Mouse (Mus musculus) embryonic stem cell, embryonic (primary cell): ENCODE results near the gene Dmpk.

Experiments
- CTCF ChIA-PET, 4 experiments: fragments of 300-600 bp in 2 of 4; fragments of 350-600 bp in 2 of 4; sonication (Branson Sonifier 250); formaldehyde crosslinking; loops; one replicate each; lab custom pipeline; 2022; ENCODE audit warnings: inconsistent platforms in 2 of 4; lab: Charles Lee
- POLR2A ChIA-PET, 4 experiments: fragments of 300-600 bp in 2 of 4; fragments of 350-600 bp in 2 of 4; sonication (Branson Sonifier 250); formaldehyde crosslinking; loops; one replicate each; lab custom pipeline; 2022; ENCODE audit warnings: antibody characterized with exemption in 4 of 4, inconsistent platforms in 1 of 4; lab: Charles Lee

The Dmpk gene

GRCm38 (mm10) chr7:19096421-19096976 lies 12.8 kb downstream of the Dmpk start:
- CTCF ChIA-PET = interaction anchor here in 2 of 4 experiments (0.9 to 15.2 kb wide), 4 partner anchors 18 to 43 kb away, joined by 3 to 356 read pairs (median 4); partner anchors contain the start of gene Dmwd (in 1 of the 2)
- POLR2A ChIA-PET = interaction anchor here in 3 of 4 experiments (0.5 to 18.1 kb wide), 15 partner anchors 12 to 227 kb away, joined by 3 to 172 read pairs (median 4); partner anchors contain the start of genes Fbxo46 (in 2 of the 3), Gm4969 (in 2 of the 3), Dmpk (in 1 of the 3) and Dmwd (in 1 of the 3)

- ChIA-PET CTCF (interaction anchor here in 1 of 4 experiments (15.2 kb wide), 1 partner anchor 24 kb away, joined by 356 read pairs; the partner anchor contains the start of gene Dmwd), POLR2A (interaction anchor here in 2 of 4 experiments (0.6 to 18.1 kb wide), 5 partner anchors 17 to 371 kb away, joined by 3 to 172 read pairs (median 3); partner anchors contain the start of genes Dmwd (in 1 of the 2), Fbxo46 (in 1 of the 2) and Gm4969 (in 1 of the 2))
Measured at GRCm38 (mm10) chr7:19097217-19097616, 13.6 kb downstream of the Dmpk start.

GRCm38 (mm10) chr7:19097863-19098262 lies 14.2 kb downstream of the Dmpk start:
- POLR2A ChIA-PET = interaction anchor here in 2 of 4 experiments (1.2 to 18.1 kb wide), 3 partner anchors 18 to 21 kb away, joined by 3 to 172 read pairs (median 26); partner anchors contain the start of genes Dmwd (in 1 of the 2), Fbxo46 (in 1 of the 2) and Gm4969 (in 1 of the 2)
- CTCF ChIA-PET = interaction anchor here in 2 of 4 experiments (0.6 to 15.2 kb wide), 3 partner anchors 17 to 617 kb away, joined by 3 to 356 read pairs (median 5); partner anchors contain the start of gene Dmwd (in 1 of the 2)

GRCm38 (mm10) chr7:19098811-19099210 lies 15.2 kb downstream of the Dmpk start:
- POLR2A ChIA-PET = interaction anchor here in 3 of 4 experiments (0.5 to 18.1 kb wide), 5 partner anchors 13 to 542 kb away, joined by 3 to 172 read pairs (median 3); partner anchors contain the start of genes Dmwd (in 1 of the 3) and Fbxo46 (in 1 of the 3)
- CTCF ChIA-PET = interaction anchor here in 2 of 4 experiments (0.9 to 2.1 kb wide), 3 partner anchors 10 to 26 kb away, joined by 4 to 5 read pairs (median 5); no protein-coding TSS in a partner anchor

GRCm38 (mm10) chr7:19100290-19100689 lies 16.6 kb downstream of the Dmpk start:
- ChIA-PET POLR2A (interaction anchor here in 1 of 4 experiments (0.5 to 18.1 kb wide), 3 partner anchors 11 to 36 kb away, joined by 3 to 172 read pairs (median 3); partner anchors contain the start of gene Dmwd), CTCF (no interaction called here)

- ChIA-PET POLR2A (interaction anchor here in 1 of 4 experiments (1.1 kb wide), 1 partner anchor 11 kb away, joined by 3 read pairs; no protein-coding TSS in a partner anchor), CTCF (interaction anchor here in 1 of 4 experiments (2.9 kb wide), 1 partner anchor 11 kb away, joined by 8 read pairs; no protein-coding TSS in a partner anchor)
Measured at GRCm38 (mm10) chr7:19103741-19104140, 20.1 kb downstream of the Dmpk start.

GRCm38 (mm10) chr7:19104486-19104885 lies 20.8 kb downstream of the Dmpk start:
- POLR2A ChIA-PET = interaction anchor here in 1 of 4 experiments (1.1 kb wide), 1 partner anchor 10 kb away, joined by 3 read pairs; no protein-coding TSS in a partner anchor
- CTCF ChIA-PET = interaction anchor here in 2 of 4 experiments (0.7 to 2.9 kb wide), 2 partner anchors 11 to 13 kb away, joined by 3 to 8 read pairs; partner anchors contain the start of gene Gm4969 (in 1 of the 2)

- CTCF ChIA-PET = interaction anchor here in 1 of 4 experiments (0.8 to 1.4 kb wide), 2 partner anchors 14 to 37 kb away, joined by 5 read pairs; partner anchors contain the start of gene Six5
- POLR2A ChIA-PET = interaction anchor here in 2 of 4 experiments (2.4 to 2.8 kb wide), 2 partner anchors 14 kb away, joined by 6 to 8 read pairs; partner anchors contain the start of gene Six5 (in 1 of the 2)
Measured at GRCm38 (mm10) chr7:19107436-19107835, 23.8 kb downstream of the Dmpk start.

- ChIA-PET POLR2A (interaction anchor here in 1 of 4 experiments (1.2 to 2.8 kb wide), 2 partner anchors 8 to 16 kb away, joined by 3 to 8 read pairs; partner anchors contain the start of genes Gm4969 and Six5), CTCF (interaction anchor here in 1 of 4 experiments (1.7 kb wide), 1 partner anchor 17 kb away, joined by 5 read pairs; no protein-coding TSS in a partner anchor)
Measured at GRCm38 (mm10) chr7:19109565-19109964, 25.9 kb downstream of the Dmpk start.

GRCm38 (mm10) chr7:19118028-19118771 lies 34.6 kb downstream of the Dmpk start, which contains the start of gene Gm4969:
Gene Gm4969, minus strand, starts transcription at chr7:19118368.
- POLR2A ChIA-PET = interaction anchor here in 3 of 4 experiments (0.5 to 4.3 kb wide), 13 partner anchors 9 to 443 kb away, joined by 3 to 64 read pairs (median 3); partner anchors contain the start of genes Six5 (in 2 of the 3) and Gipr (in 1 of the 3)

GRCm38 (mm10) chr7:19119083-19119482 lies 35.4 kb downstream of the Dmpk start:
- ChIA-PET POLR2A (interaction anchor here in 3 of 4 experiments (0.9 to 4.3 kb wide), 33 partner anchors 11 to 241 kb away, joined by 3 to 64 read pairs (median 4); partner anchors contain the start of genes Six5 (in 3 of the 3), Cd3eap (in 1 of the 3), Dmpk (in 1 of the 3) and Eml2 (in 1 of the 3)), CTCF (interaction anchor here in 3 of 4 experiments (0.9 to 4.2 kb wide), 14 partner anchors 9 to 116 kb away, joined by 3 to 31 read pairs (median 5); partner anchors contain the start of genes Dmwd (in 1 of the 3), Eml2 (in 1 of the 3), Irf2bp1 (in 1 of the 3) and Qpctl (in 1 of the 3))

More at GRCm38 (mm10) chr7:19118028-19118771, 34.6 kb downstream of the Dmpk start, which contains the start of gene Gm4969:
- CTCF ChIA-PET = interaction anchor here (0.6 to 4.2 kb wide), 19 partner anchors 10 to 226 kb away, joined by 3 to 31 read pairs (median 4); partner anchors contain the start of genes Dmwd (in 1 of the 4), Eml2 (in 1 of the 4), Qpctl (in 1 of the 4) and Rsph6a (in 1 of the 4)

- ChIA-PET POLR2A (interaction anchor here (0.6 to 4.3 kb wide), 43 partner anchors 10 to 509 kb away, joined by 3 to 64 read pairs (median 4); partner anchors contain the start of genes Six5 (in 3 of the 4), Gipr (in 2 of the 4), Rsph6a (in 2 of the 4) and Cd3eap (in 1 of the 4)), CTCF (interaction anchor here (0.5 to 4.2 kb wide), 23 partner anchors 9 to 1106 kb away, joined by 3 to 31 read pairs (median 4); partner anchors contain the start of genes Foxa3 (in 2 of the 4), Eml2 (in 1 of the 4), Irf2bp1 (in 1 of the 4) and Qpctl (in 1 of the 4))
Measured at GRCm38 (mm10) chr7:19119631-19120429, 36.2 kb downstream of the Dmpk start, which contains the start of gene Fbxo46. Gene Fbxo46, plus strand, starts transcription at chr7:19119859.

- ChIA-PET POLR2A (interaction anchor here in 2 of 4 experiments (1.9 to 4.3 kb wide), 3 partner anchors 8 to 28 kb away, joined by 5 to 64 read pairs (median 32); partner anchors contain the start of gene Six5 (in 1 of the 2)), CTCF (interaction anchor here in 1 of 4 experiments (4.2 kb wide), 1 partner anchor 29 kb away, joined by 31 read pairs; no protein-coding TSS in a partner anchor)
Measured at GRCm38 (mm10) chr7:19121686-19122085, 38.0 kb downstream of the Dmpk start.

GRCm38 (mm10) chr7:19124713-19125112 lies 41.1 kb downstream of the Dmpk start:
- POLR2A ChIA-PET = interaction anchor here in 1 of 4 experiments (0.6 to 0.7 kb wide), 2 partner anchors 37 to 54 kb away, joined by 4 to 5 read pairs; no protein-coding TSS in a partner anchor
- CTCF ChIA-PET = interaction anchor here in 2 of 4 experiments (0.6 to 1.7 kb wide), 5 partner anchors 10 to 388 kb away, joined by 3 to 6 read pairs (median 3); no protein-coding TSS in a partner anchor

GRCm38 (mm10) chr7:19127744-19128143 lies 44.1 kb downstream of the Dmpk start:
- ChIA-PET POLR2A (interaction anchor here in 2 of 4 experiments (0.6 to 6.7 kb wide), 4 partner anchors 8 to 167 kb away, joined by 4 to 32 read pairs (median 16); partner anchors contain the start of genes Fbxo46 (in 2 of the 2) and Gm4969 (in 1 of the 2)), CTCF (interaction anchor here (0.6 to 1.3 kb wide), 10 partner anchors 9 to 225 kb away, joined by 3 to 6 read pairs (median 3); partner anchors contain the start of gene Six5 (in 1 of the 4))
